Mouse (Mus musculus) intestine, postnatal 0 days (tissue): Measurements from ENCODE around the gene Supt6. TPM values are rescaled to one million over a fixed set of nuclear protein-coding genes. Genes with fewer than 3 reads are reported as not detected.

Experiments
- ATAC-seq: fragments of 200-750 bp; cut with Nextera tagmentation; 2 replicates; pipeline ENCODE4 v1.8.0; 2017; ENCODE audit warnings: mild to moderate bottlenecking, moderate TSS enrichment, moderate library complexity
- H3K27ac ChIP-seq: fragments of 300-500 bp; sonication (generic); 2 replicates; pipeline ENCODE4 v1.5.1; 2014; ENCODE audit warnings: mild to moderate bottlenecking, low read depth, low read length, moderate library complexity
- H3K27me3 ChIP-seq: fragments of 300-500 bp; sonication (generic); replicated peaks from 2 replicates; pipeline ENCODE4 v1.6.1; 2014; ENCODE audit warnings: low read length, mixed read lengths; ENCODE audit not compliant: control insufficient read depth, insufficient read depth
- H3K36me3 ChIP-seq: fragments of 300-500 bp; sonication (generic); 2 replicates; pipeline ENCODE4 v1.6.1; 2014; ENCODE audit warnings: mild to moderate bottlenecking, moderate library complexity; ENCODE audit not compliant: control insufficient read depth, insufficient read depth
- H3K4me1 ChIP-seq: fragments of 300-500 bp; sonication (generic); replicated peaks from 2 replicates; pipeline ENCODE4 v1.6.1; 2014; ENCODE audit warnings: antibody characterized with exemption, low read length, mixed read lengths; ENCODE audit not compliant: control insufficient read depth, insufficient read depth
- H3K4me2 ChIP-seq: fragments of 300-500 bp; sonication (generic); replicated peaks from 2 replicates; pipeline ENCODE4 v1.6.1; 2014; ENCODE audit warnings: low read depth, mild to moderate bottlenecking, moderate library complexity
- H3K4me3 ChIP-seq: fragments of 300-500 bp; sonication (generic); 2 replicates; pipeline ENCODE4 v1.5.1; 2014; ENCODE audit warnings: low read depth, low read length
- H3K9ac ChIP-seq: fragments of 300-500 bp; sonication (generic); 2 replicates; pipeline ENCODE4 v1.6.1; 2014; ENCODE audit warnings: mild to moderate bottlenecking, low read depth, low read length
- H3K9me3 ChIP-seq: fragments of 300-500 bp; sonication (generic); 2 replicates; pipeline ENCODE4 v1.6.1; 2016; ENCODE audit warnings: mixed run types; ENCODE audit not compliant: control insufficient read depth
- CTCF ChIP-seq: sonication (generic); IDR thresholded peaks from 2 replicates; pipeline ENCODE4 v1.5.1; 2016; ENCODE audit warnings: low read depth, mild to moderate bottlenecking, control low read depth, antibody characterized with exemption, moderate library complexity
- WGBS: fragments of 180-500 bp; shearing (Covaris S2); extraction: QIAGEN DNeasy Blood & Tissue Kit; methylation state at CpG from one replicate; pipeline ENCODE4 v1.1.7; 2014; 5-methylcytosine and 5-hydroxymethylcytosine counted together
- polyA plus RNA-seq: library from polyadenylated mRNA; unstranded; fragments of >200 nt; fragmentation: Nextera tagmentation; extraction: Ambion mirVana; gene quantifications from 2 replicates; pipeline ENCODE4 v1.2.1, GENCODE M21; 2015

Gene Supt6
- polyA plus RNA-seq, 1 experiment from 2014 or later: 8.8 TPM

DNA sequence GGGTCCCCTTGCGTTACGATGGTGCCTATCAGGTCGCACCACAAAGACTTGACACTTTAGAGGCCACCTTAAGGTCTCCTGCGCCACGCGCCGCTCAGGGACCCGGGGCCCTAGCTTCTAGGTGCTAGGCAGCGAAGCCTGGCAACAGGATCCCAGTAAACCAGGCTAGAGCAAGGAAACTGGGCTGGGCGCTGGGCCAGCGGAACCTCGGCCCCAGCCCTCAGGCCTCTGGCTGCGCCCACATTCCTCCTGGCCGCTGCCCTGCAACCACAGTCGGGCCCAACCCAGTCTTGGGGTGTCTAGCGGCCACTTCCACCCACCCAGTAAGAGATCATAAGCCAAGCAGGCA, 80.1 kb downstream of the Supt6 start:
- H3K9me3 ChIP-seq: no peaks in the 10 kb centered on the region
- WGBS: 3% methylated on average over 16 of the region's 16 CpGs
- peak; percentile 50 for ATAC-seq

DNA sequence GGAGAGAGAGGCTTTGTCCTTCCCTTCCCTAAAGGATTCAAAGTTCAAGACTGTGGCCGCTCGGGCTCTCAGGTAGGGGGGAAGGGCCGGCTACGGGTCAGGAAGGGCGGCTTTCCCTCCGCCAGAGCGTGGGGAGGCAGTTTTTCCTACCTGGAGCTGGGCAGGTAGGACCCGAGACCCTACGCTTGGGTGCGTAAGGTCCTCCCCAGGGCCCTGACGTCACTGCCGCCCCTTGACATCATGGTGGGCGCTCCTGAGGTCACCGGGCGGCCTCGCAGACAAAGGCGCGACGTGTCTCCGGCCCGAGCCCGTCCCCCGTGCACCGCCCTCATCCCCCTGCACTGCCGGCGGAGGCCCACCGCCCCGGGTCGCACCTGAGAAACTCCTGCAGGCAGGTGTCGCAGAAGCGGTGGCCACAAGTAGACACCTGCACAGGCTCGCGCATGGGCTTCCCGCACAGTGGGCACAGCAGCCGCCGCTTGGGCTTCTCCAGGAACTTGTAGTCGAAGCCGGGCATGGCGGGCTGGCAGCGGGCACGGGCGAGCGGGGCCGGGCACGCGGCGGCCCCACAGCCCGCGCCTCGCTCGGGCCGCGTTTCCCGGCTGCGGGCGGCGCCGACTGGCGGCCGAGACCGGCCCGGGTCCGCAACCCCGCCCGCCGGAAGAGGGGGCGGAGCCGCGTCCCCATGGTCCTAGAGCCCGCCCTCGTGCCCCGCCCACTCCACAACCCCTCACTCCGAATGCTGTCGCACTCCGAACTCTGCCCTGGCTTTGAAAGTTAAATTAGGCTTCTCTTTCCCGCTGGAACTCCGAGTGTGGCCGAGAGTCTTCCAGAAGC, 80.6 kb downstream of the Supt6 start, which contains the start of gene Traf4:
Traf4 (minus strand) TSS at position 666 of the 837 bp plus-strand sequence.
- H3K4me2 ChIP-seq: peak within 1 kb of the TSS; percentile 89
- H3K27me3 ChIP-seq: no peaks in the 10 kb centered on the region
- H3K36me3 ChIP-seq: peaks cover 21% of the 10 kb centered on the region
- WGBS: under 1% methylated on average over 65 of the region's 78 CpGs
- peak within 1 kb of the TSS; percentile 88 for H3K9ac ChIP-seq
- H3K9me3 ChIP-seq: no peaks in the 10 kb centered on the region
- peak within 1 kb of the TSS; percentile 97 for H3K27ac ChIP-seq
- H3K4me3 ChIP-seq: peak within 1 kb of the TSS; percentile 88
- ATAC-seq: peak; percentile 74
- H3K4me1 ChIP-seq: peaks cover 14% of the 10 kb centered on the region; the same call in 1 of the 2 replicates
- peak; percentile 51 for TF ChIP-seq CTCF

More for the DNA sequence above, 80.1 kb downstream of the Supt6 start:
- Histone ChIP-seq H3K4me1 (peaks cover 14% of the 10 kb centered on the region; the same call in 1 of the 2 replicates), H3K27me3 (no peaks in the 10 kb centered on the region), H3K4me2 (peak overlapping the region; percentile 89), H3K4me3 (peak overlapping the region; percentile 88), H3K36me3 (peaks cover 15% of the 10 kb centered on the region), H3K9ac (peak overlapping the region; percentile 88), H3K27ac (peak overlapping the region; percentile 97)
- TF ChIP-seq CTCF: no peak

DNA sequence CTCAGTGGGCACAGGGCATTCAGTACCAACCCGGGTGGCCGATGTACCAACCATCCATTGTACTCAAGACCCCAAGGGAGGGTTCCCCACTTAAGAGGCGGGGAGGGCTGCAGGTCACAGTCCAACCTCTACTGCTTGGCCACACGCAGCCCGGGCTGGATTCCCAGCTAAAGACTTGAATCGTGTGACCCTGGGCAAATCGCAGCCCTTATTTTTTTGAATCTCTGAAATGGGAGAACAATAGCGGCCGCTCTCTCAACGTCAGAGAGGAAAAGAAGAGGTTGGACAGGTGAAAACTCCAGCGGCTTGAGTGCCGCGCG, 81.2 kb downstream of the Supt6 start:
- under 1% methylated on average over 14 of the region's 14 CpGs for WGBS
- peak overlapping the region; percentile 88 for H3K4me3 ChIP-seq
- no peaks in the 10 kb centered on the region for H3K27me3 ChIP-seq
- no peak for ATAC-seq
- H3K27ac ChIP-seq: peak overlapping the region; percentile 97
- H3K4me2 ChIP-seq: peak overlapping the region; percentile 89
- no peaks in the 10 kb centered on the region for H3K9me3 ChIP-seq
- H3K9ac ChIP-seq: peak overlapping the region; percentile 88
- peaks cover 27% of the 10 kb centered on the region for H3K36me3 ChIP-seq
- H3K4me1 ChIP-seq: peaks cover 14% of the 10 kb centered on the region; the same call in 1 of the 2 replicates
- no peak for TF ChIP-seq CTCF

DNA sequence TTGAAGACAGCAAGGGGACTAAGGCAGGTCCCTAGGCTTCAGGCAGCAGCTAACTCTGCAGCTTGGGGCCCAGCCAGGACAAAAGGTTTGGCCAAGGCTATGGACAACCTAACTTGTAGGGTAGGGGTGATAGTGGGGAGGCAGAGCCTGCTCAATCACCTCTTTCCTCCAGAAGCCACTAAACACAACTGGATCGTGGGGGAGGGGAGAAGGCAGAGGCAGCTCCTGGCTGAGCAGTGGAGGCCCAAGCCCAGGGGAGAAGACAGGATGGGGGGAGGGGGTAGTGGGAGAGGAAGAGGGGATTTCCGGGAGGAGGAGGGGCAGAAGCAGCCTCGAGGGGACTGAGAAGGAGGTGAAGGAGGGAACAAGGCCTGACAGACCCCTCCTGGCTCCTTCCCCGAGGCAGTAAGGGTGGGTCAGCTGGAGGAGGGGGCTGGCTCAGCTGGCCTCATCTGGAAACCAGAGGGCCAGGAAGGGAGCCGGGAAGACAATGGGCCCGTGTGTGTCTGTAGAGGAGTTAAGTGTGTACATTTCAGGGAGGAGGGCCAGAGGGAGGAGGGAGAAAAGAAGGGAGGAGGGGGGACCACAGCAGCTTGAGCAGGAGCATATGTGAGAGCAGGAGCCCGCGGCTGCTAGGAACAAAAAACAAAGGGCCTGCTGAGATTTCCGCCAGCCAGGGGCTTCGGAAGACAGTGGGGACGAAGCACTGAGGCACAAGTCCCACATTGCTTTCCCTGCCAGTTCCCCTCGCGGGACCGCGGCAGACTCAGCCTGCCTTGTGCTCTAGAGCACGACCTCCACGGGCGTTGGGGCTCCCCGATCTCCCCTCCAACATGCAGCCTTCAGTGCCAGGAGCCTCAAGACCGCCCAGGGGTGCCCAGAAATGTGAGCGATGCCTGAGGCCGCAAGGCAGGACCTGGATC, 81.8 kb downstream of the Supt6 start:
- Histone ChIP-seq H3K27me3 (no peaks in the 10 kb centered on the region), H3K27ac (peak overlapping the region; percentile 97), H3K9me3 (no peaks in the 10 kb centered on the region), H3K4me3 (peak overlapping the region; percentile 88), H3K36me3 (peaks cover 30% of the 10 kb centered on the region), H3K9ac (peak overlapping the region; percentile 88), H3K4me1 (peaks cover 14% of the 10 kb centered on the region; the same call in 1 of the 2 replicates), H3K4me2 (peak overlapping the region; percentile 89)
- WGBS: under 1% methylated on average over 22 of the region's 22 CpGs
- ATAC-seq: no peak
- no peak for TF ChIP-seq CTCF

DNA sequence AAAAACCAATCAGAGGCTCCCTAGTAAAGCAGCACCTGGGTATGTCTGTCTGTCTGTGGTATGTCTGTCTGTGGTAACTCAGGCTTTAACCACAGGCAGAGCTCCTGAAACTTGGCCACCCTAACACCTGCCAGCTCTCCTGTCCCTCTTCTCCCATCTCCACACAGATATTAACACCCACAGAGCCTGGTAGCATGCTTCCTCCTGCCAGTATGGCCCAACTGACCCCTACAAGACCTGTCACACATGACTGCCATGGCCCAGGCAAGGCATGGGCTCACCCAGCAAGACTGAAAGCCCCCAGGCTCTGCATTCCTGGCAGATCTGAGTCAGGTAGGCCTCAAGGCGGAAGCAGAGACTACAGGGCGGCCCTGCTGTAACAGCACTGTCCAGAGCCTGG, 82.7 kb downstream of the Supt6 start:
- no peaks in the 10 kb centered on the region for H3K27me3 ChIP-seq
- peak overlapping the region; percentile 89 for H3K4me2 ChIP-seq
- TF ChIP-seq CTCF: no peak
- ATAC-seq: no peak
- no peaks in the 10 kb centered on the region for H3K9me3 ChIP-seq
- H3K9ac ChIP-seq: peak overlapping the region; percentile 88
- 72% methylated on average over 2 of the region's 2 CpGs for WGBS
- peaks cover 38% of the 10 kb centered on the region for H3K36me3 ChIP-seq
- H3K27ac ChIP-seq: peak overlapping the region; percentile 97; the same call in 1 of the 2 replicates
- H3K4me3 ChIP-seq: peak overlapping the region; percentile 88; the same call in 1 of the 2 replicates
- peaks cover 14% of the 10 kb centered on the region; the same call in 1 of the 2 replicates for H3K4me1 ChIP-seq

DNA sequence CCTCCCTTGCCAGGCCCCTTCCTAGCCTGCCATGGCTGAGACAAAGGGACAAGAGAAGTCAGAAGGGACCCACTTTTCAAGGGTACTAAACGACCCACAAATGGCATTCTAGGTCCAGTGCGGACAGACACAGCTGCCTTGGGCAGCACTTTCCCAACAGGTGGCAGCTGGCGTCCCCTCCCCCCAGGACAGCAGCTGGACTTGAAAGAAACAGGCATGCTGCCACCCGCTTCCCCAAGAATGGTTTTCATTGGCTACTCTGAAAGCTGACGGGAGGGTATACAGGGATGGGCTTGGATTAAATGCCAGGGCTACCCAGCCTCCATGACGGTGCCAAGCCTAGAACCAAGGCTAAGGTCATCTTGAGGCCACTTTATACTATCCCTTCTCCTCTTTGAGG, 83.3 kb downstream of the Supt6 start:
- Histone ChIP-seq H3K9ac (no peak overlapping the region), H3K27me3 (no peaks in the 10 kb centered on the region), H3K4me3 (no peak overlapping the region), H3K4me1 (peaks cover 14% of the 10 kb centered on the region; the same call in 1 of the 2 replicates), H3K27ac (no peak overlapping the region), H3K36me3 (peaks cover 44% of the 10 kb centered on the region), H3K4me2 (peak overlapping the region; percentile 89), H3K9me3 (no peaks in the 10 kb centered on the region)
- no peak for TF ChIP-seq CTCF
- 60% methylated on average over 6 of the region's 6 CpGs for WGBS
- no peak for ATAC-seq
